In the genomic region with DNA sequence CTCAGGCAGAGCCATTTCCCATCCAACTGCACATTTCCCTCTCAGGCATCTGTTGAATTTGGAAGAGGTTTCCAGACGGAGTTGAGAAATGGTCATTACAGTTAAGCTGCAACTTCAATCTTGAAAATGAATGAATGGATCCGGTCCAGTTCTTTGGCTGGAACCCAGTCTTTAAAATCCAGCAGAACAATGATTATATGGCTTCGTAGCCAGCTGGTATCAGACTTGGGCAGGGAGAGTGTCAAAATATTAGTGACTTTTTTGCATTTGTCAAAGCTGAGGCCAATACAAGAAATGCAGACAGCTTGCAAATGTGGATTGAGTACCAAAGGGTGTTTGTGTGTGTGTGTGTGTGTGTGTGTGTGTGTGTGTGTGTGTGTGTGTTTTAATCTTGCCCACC, we compare ENCODE assay signal across 18 mouse cellular contexts.
A peak's percentile ranks its signal among the peaks of the same experiment; 100 is the strongest.
DNase-seq lines count a peak whose midpoint lies in the region; ATAC-seq lines count a peak whose summit lies in the region.
"Had no signal": no experiment of that assay in that cellular context is flagged by ENCODE, and none has a peak within 500 bp of the region (broad histone marks: within the 10 kb centered on the region; RNA-seq: fewer than 3 reads in every experiment).

No protein-coding gene starts in this region.

- H3K4me1 ChIP-seq in forebrain, embryonic 15.5 days = peaks cover 38% of the 10 kb centered on the region
- H3K4me1 ChIP-seq in forebrain, embryonic 12.5 days = peaks cover 18% of the 10 kb centered on the region
- H3K4me1 ChIP-seq: kidney, embryonic 15.5 days; liver, embryonic 15.5 days had no signal

- no peaks in the 10 kb centered on the region for H3K36me3 ChIP-seq in forebrain, embryonic 15.5 days
- H3K36me3 ChIP-seq in forebrain, embryonic 12.5 days (replicated peaks) = no peaks in the 10 kb centered on the region
- H3K36me3 ChIP-seq: embryonic facial prominence, embryonic 13.5 days; kidney, embryonic 15.5 days; liver, embryonic 15.5 days had no signal

- no peak overlapping the region for H3K4me3 ChIP-seq in forebrain, embryonic 15.5 days
- no peak overlapping the region for H3K4me3 ChIP-seq in forebrain, embryonic 12.5 days (replicated peaks)
- H3K4me3 ChIP-seq: embryonic facial prominence, embryonic 13.5 days; kidney, embryonic 15.5 days; layer of hippocampus, adult 2 months; liver, embryonic 15.5 days; myocyte had no signal

- H3K9me3 ChIP-seq in forebrain, embryonic 15.5 days = no peaks in the 10 kb centered on the region
- H3K9me3 ChIP-seq in forebrain, embryonic 12.5 days = no peaks in the 10 kb centered on the region
- H3K9me3 ChIP-seq: embryonic facial prominence, embryonic 13.5 days; kidney, embryonic 15.5 days; liver, embryonic 15.5 days had no signal

- H3K9ac ChIP-seq in forebrain, embryonic 15.5 days (replicated peaks) = no peak overlapping the region
- no peak overlapping the region for H3K9ac ChIP-seq in forebrain, embryonic 12.5 days
- H3K9ac ChIP-seq: embryonic facial prominence, embryonic 13.5 days; kidney, embryonic 15.5 days; liver, embryonic 15.5 days had no signal

- WGBS in forebrain, embryonic 15.5 days = 16% methylated on average over 3 of the region's 3 CpGs
- 61% methylated on average over 3 of the region's 3 CpGs for WGBS in forebrain, embryonic 12.5 days

- H3K27me3 ChIP-seq in forebrain, embryonic 15.5 days = no peaks in the 10 kb centered on the region
- no peaks in the 10 kb centered on the region; the same call in 1 of the 2 replicates for H3K27me3 ChIP-seq in forebrain, embryonic 12.5 days
- H3K27me3 ChIP-seq: embryonic facial prominence, embryonic 13.5 days; kidney, embryonic 15.5 days; liver, embryonic 15.5 days had no signal

- H3K4me2 ChIP-seq in forebrain, embryonic 15.5 days (replicated peaks) = no peak overlapping the region
- no peak overlapping the region for H3K4me2 ChIP-seq in forebrain, embryonic 12.5 days
- H3K4me2 ChIP-seq: embryonic facial prominence, embryonic 13.5 days; kidney, embryonic 15.5 days; liver, embryonic 15.5 days; midbrain, embryonic 11.5 days had no signal

- H3K27ac ChIP-seq in forebrain, embryonic 15.5 days (replicated peaks) = no peak overlapping the region
- H3K27ac ChIP-seq in forebrain, embryonic 12.5 days = no peak overlapping the region; the same call in 1 of the 2 replicates
- H3K27ac ChIP-seq: embryonic facial prominence, embryonic 13.5 days; kidney, embryonic 15.5 days; layer of hippocampus, adult 2 months; liver, embryonic 15.5 days had no signal

- ATAC-seq in forebrain, embryonic 15.5 days (replicated peaks) = peak; percentile 74
- ATAC-seq in forebrain, embryonic 12.5 days (ENCODE audit: low FRiP score) = no peak

- DNase-seq in layer of hippocampus, postnatal 14 days (ENCODE audit: low spot score in 2 of 2) = peak; percentile 2 to 60
- DNase-seq in layer of hippocampus, adult 8-10 months (ENCODE audit: low spot score in 2 of 2) = no peak
- DNase-seq in Muller cell, postnatal 12 days (ENCODE audit: inconsistent ontology term) = peak; percentile 47
- peak; percentile 70 for DNase-seq in fibroblast of lung, adult 2 months (ENCODE audit: low read depth)
- no peak for DNase-seq in kidney, postnatal 36 days
- no peak for DNase-seq in adrenal gland, postnatal 4 days (ENCODE audit: low spot score in 2 of 2)
- DNase-seq: adrenal gland, adult 8-10 months; B cell, adult 2 months; cerebellum, postnatal 36 days; thymus, adult 2 months had no signal

Comparison
In these comparisons a context has a peak if more than half of its experiments do, and no peak if none do; other contexts are left out.
1. DNase-seq: peak in layer of hippocampus, postnatal 14 days (2 of 2), Muller cell, postnatal 12 days (single experiment) and fibroblast of lung, adult 2 months (single experiment); none in layer of hippocampus, adult 8-10 months (0 of 2), kidney, postnatal 36 days (0 of 2) and adrenal gland, postnatal 4 days (0 of 2).